ENCODE assay signal across 10 mouse cellular contexts in the genomic region with DNA sequence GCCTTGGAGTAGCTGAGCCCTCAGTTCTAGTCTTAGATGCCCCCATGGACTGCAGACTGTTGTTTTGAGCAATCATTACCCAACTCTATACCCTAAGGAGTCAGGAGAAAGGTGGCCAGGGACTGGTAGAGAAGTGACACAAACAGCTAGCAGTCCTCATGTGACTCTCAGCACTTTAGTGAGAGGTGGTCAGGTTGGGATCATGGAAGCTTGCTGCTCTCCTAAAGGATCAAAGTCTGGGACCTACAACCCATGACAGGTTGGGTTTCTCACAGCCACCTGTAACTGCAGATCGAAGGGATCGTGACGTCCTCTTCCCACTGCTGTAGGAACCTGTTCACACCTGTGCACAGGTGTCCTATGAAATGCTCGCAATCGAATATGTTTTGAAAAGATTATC. TPM values are rescaled to one million over a fixed set of nuclear protein-coding genes. Genes with fewer than 3 reads are reported as not detected.
DNase-seq lines count a peak whose midpoint lies in the region; ATAC-seq and TF ChIP-seq lines count a peak whose summit lies in the region.
"Had no signal": no experiment of that assay in that cellular context is flagged by ENCODE, and none has a peak within 500 bp of the region (broad histone marks: within the 10 kb centered on the region; RNA-seq: fewer than 3 reads in every experiment).

No protein-coding gene starts in this region.

- peaks cover 6% of the 10 kb centered on the region for H3K4me1 ChIP-seq in kidney, postnatal 0 days (replicated peaks; ENCODE audit: insufficient read depth, low read length)
- peaks cover 55% of the 10 kb centered on the region for H3K4me1 ChIP-seq in brown adipose tissue, adult 24 weeks (ENCODE audit: control insufficient read depth, insufficient read depth, insufficient read length, low read length)
- H3K4me1 ChIP-seq in liver, embryonic 12.5 days: 0 out of 2 replicates have a peak, but pooled peaks cover 17% of the 10 kb centered on the region
- H3K4me1 ChIP-seq: hindbrain, embryonic 15.5 days had no signal

- no peak overlapping the region for H3K4me3 ChIP-seq in kidney, postnatal 0 days (replicated peaks; ENCODE audit: low read depth, low read length)
- H3K4me3 ChIP-seq in brown adipose tissue, adult 24 weeks (ENCODE audit: insufficient read depth, low read depth, low read length): no peak overlapping the region
- no peak overlapping the region for H3K4me3 ChIP-seq in liver, embryonic 12.5 days
- H3K4me3 ChIP-seq: hindbrain, embryonic 15.5 days had no signal

- H3K27ac ChIP-seq in kidney, postnatal 0 days: peak overlapping the region; percentile 84
- H3K27ac ChIP-seq in brown adipose tissue, adult 24 weeks (replicated peaks; ENCODE audit: low read depth, low read length): peak overlapping the region; percentile 83
- peak overlapping the region; percentile 79 for H3K27ac ChIP-seq in liver, embryonic 12.5 days

- ATAC-seq in kidney, postnatal 0 days (replicated peaks; ENCODE audit: low FRiP score, low read depth): no peak
- no peak for ATAC-seq in liver, embryonic 12.5 days
- ATAC-seq: forebrain, embryonic 14.5 days had no signal

- H3K36me3 ChIP-seq in kidney, postnatal 0 days (ENCODE audit: insufficient read depth, low read length): 0 out of 2 replicates have a peak, but pooled peaks cover 6% of the 10 kb centered on the region
- H3K36me3 ChIP-seq in liver, embryonic 12.5 days: peaks cover 11% of the 10 kb centered on the region; the same call in 1 of the 2 replicates

- whole genome bisulfite sequencing in kidney, postnatal 0 days: 92% methylated on average over 5 of the region's 5 CpGs
- WGBS in liver, embryonic 12.5 days (ENCODE audit: insufficient replicate concordance): 81% methylated on average over 5 of the region's 5 CpGs

- no peak overlapping the region for H3K9ac ChIP-seq in kidney, postnatal 0 days (ENCODE audit: low read depth, low read length)
- no peak overlapping the region for H3K9ac ChIP-seq in liver, embryonic 12.5 days
- H3K9ac ChIP-seq: hindbrain, embryonic 15.5 days had no signal

- no peak overlapping the region for H3K4me2 ChIP-seq in kidney, postnatal 0 days (ENCODE audit: low read length)
- H3K4me2 ChIP-seq in liver, embryonic 12.5 days: peak overlapping the region; percentile 15
- H3K4me2 ChIP-seq: hindbrain, embryonic 15.5 days had no signal

- DNase-seq in heart, adult 11 months: peak; percentile 91
- DNase-seq in heart, adult 8-10 months (ENCODE audit: low spot score): no peak
- no peak for DNase-seq in kidney, postnatal 0 days (ENCODE audit: low spot score)
- DNase-seq in kidney, postnatal 10 days: no peak
- DNase-seq in gastrocnemius, adult 18-20 months (ENCODE audit: low spot score): no peak
- DNase-seq in cerebellum, postnatal 4 days (ENCODE audit: low spot score in 2 of 2): no peak

- H3K9me3 ChIP-seq in kidney, postnatal 0 days (replicated peaks; ENCODE audit: low read length): no peaks in the 10 kb centered on the region
- H3K9me3 ChIP-seq in liver, embryonic 12.5 days (replicated peaks): no peaks in the 10 kb centered on the region
- H3K9me3 ChIP-seq: hindbrain, embryonic 15.5 days had no signal

- H3K27me3 ChIP-seq in kidney, postnatal 0 days (ENCODE audit: insufficient read depth, low read length): no peaks in the 10 kb centered on the region
- H3K27me3 ChIP-seq in liver, embryonic 12.5 days (replicated peaks): no peaks in the 10 kb centered on the region
- H3K27me3 ChIP-seq: hindbrain, embryonic 15.5 days had no signal

- TF ChIP-seq CTCF in kidney, postnatal 0 days (IDR thresholded peaks at IDR 0.05; ENCODE audit: low read depth): no peak

RNA-seq across cellular contexts. Expression of a gene that starts 32.3 kb away (rescaled TPM):
- 10 to 100 TPM; 13.9 to 20.3 (median 17.1) TPM for total RNA-seq in heart, adult 8-10 months (2022)
- 10.2 and 12.2 TPM in 2 replicates for polyA plus RNA-seq in kidney, postnatal 0 days (2015; fragmentation: Nextera tagmentation; extraction: Ambion mirVana)
- 5.7 and 7.6 TPM in 2 replicates for polyA plus RNA-seq in brown adipose tissue, adult 24 weeks (2012; ENCODE audit: insufficient read depth, insufficient read length, missing spikeins)
- polyA plus RNA-seq in liver, embryonic 12.5 days (2016; fragmentation: Nextera tagmentation; extraction: Ambion mirVana): 5.4 and 6.1 TPM in 2 replicates
- 1 to 10 TPM; 6.8 to 7.0 TPM for total RNA-seq in gastrocnemius, adult 18-20 months (2021)

RNA-seq across cellular contexts. Expression of a gene that starts 43.8 kb away (rescaled TPM):
- total RNA-seq in heart, adult 8-10 months (2022): under 1 TPM; 0.37 to 0.78 (median 0.38) TPM
- 2.3 and 3.1 TPM in 2 replicates for polyA plus RNA-seq in kidney, postnatal 0 days (2015; fragmentation: Nextera tagmentation; extraction: Ambion mirVana)
- polyA plus RNA-seq in brown adipose tissue, adult 24 weeks (2012; ENCODE audit: insufficient read depth, insufficient read length, missing spikeins): not detected in 2 replicates
- not detected in 2 replicates for polyA plus RNA-seq in liver, embryonic 12.5 days (2016; fragmentation: Nextera tagmentation; extraction: Ambion mirVana)
- not detected for total RNA-seq in gastrocnemius, adult 18-20 months (2021)
- polyA plus RNA-seq: forebrain, embryonic 14.5 days had no signal
